Mouse (Mus musculus): ENCODE results near the gene Ptpn9.

GRCm38 (mm10) chr9:57075681-57076381, 81.1 kb downstream of the Ptpn9 start:
- TF ChIP-seq CTCF (IDR thresholded peaks at IDR 0.05; ENCODE audit: low read depth, low read length) = no peak
- no peak for TF ChIP-seq POLR2A (IDR thresholded peaks at IDR 0.05; ENCODE audit: borderline replicate concordance, low read depth, low read length)
